Mouse (Mus musculus) forebrain, embryonic 12.5 days (tissue): ENCODE measurements around the gene Rabgap1l. TPM values are rescaled to one million over a fixed set of nuclear protein-coding genes. Genes with fewer than 3 reads are reported as not detected.
A peak's percentile ranks its signal among the peaks of the same experiment; 100 is the strongest.

Experiments used
- ATAC-seq: fragments of 200-750 bp; cut with Nextera tagmentation; 2 replicates; pipeline ENCODE4 v1.8.0; 2017; ENCODE audit warnings: moderate TSS enrichment; ENCODE audit not compliant: low FRiP score
- H3K27ac ChIP-seq: fragments of 300-500 bp; sonication (generic); 2 replicates; pipeline ENCODE4 v1.5.1; 2016; ENCODE audit warnings: mild to moderate bottlenecking
- H3K27me3 ChIP-seq: fragments of 300-500 bp; sonication (generic); 2 replicates; pipeline ENCODE4 v1.6.1; 2016; ENCODE audit warnings: mild to moderate bottlenecking
- H3K36me3 ChIP-seq: fragments of 300-500 bp; sonication (generic); replicated peaks from 2 replicates; pipeline ENCODE4 v1.6.1; 2016; ENCODE audit warnings: mild to moderate bottlenecking
- H3K4me1 ChIP-seq: fragments of 300-500 bp; sonication (generic); 2 replicates; pipeline ENCODE4 v1.6.1; 2016
- H3K4me2 ChIP-seq: fragments of 300-500 bp; sonication (generic); 2 replicates; pipeline ENCODE4 v1.6.1; 2016; ENCODE audit warnings: mild to moderate bottlenecking, moderate library complexity
- H3K4me3 ChIP-seq: fragments of 300-500 bp; sonication (generic); replicated peaks from 2 replicates; pipeline ENCODE4 v1.5.1; 2016; ENCODE audit warnings: mild to moderate bottlenecking
- H3K9ac ChIP-seq: fragments of 300-500 bp; sonication (generic); 2 replicates; pipeline ENCODE4 v1.6.1; 2016; ENCODE audit warnings: mild to moderate bottlenecking
- H3K9me3 ChIP-seq: fragments of 300-500 bp; sonication (generic); 2 replicates; pipeline ENCODE4 v1.6.1; 2016
- WGBS: fragments of 180-500 bp; shearing (Covaris S2); methylation state at CpG from one replicate; pipeline ENCODE4 v1.1.7; 2016; 5-methylcytosine and 5-hydroxymethylcytosine counted together
- polyA plus RNA-seq: library from polyadenylated mRNA; unstranded; fragments of >200 nt; fragmentation: Nextera tagmentation; extraction: Ambion mirVana; gene quantifications from 2 replicates; pipeline ENCODE4 v1.2.1, GENCODE M21; 2016

The Rabgap1l gene
- polyA plus RNA-seq, 1 experiment from 2014 or later = 19.6 TPM

DNA sequence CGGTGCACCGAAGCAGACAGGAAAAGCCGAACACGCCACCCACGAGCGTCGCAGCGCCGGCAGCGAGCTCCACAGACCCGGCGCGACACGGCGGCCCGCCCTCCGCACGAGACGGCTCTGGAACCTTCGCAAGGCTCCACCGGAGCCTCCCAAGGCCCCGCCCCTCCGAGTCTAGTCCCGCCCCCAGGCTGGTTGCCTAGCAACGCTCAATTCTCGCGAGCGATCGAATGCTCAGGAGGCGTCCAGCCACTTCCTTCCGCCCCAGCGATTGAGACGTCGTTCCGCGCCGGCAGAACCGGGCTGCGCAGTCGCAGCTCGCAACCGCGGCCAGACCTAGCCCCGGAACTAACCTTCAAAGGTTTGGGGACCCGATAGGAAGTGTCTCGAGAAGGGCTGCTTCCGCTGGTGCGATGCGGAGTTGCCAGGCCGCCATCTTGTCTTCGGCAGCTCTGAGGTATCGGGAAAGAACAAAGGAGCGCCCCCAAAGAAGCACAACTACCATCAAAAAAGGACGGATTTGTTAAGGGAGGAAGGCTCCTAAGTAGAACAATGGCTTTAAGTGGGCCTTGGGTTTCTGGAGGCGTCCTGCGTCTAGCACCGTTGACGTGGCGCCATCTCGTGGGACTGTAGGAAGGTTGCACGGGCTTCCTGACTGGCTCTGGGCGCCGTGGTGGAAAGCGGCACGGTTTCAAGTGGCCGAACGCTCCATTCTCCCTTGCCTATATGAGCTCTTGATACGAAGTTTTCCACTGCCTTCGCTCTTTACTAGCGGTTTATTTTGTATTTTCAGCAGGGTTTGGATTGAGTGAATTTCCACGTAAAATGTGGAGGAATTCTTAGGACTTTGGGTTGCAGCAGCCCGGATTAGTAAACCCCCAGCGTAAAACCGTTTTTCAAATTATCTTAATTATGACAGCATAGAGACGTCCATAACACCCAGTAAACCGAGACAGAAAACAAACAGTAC, 580.0 kb downstream of the Rabgap1l start, which contains the start of gene Cacybp:
Gene Cacybp, minus strand, starts transcription at position 173 of the 967 bp plus-strand sequence.
- peak within 1 kb of the TSS; percentile 99 for H3K27ac ChIP-seq
- ATAC-seq = peak; percentile 96
- H3K4me3 ChIP-seq = peak within 1 kb of the TSS; percentile 90
- no peaks in the 10 kb centered on the region for H3K9me3 ChIP-seq
- H3K9ac ChIP-seq = peak within 1 kb of the TSS; percentile 96
- no peaks in the 10 kb centered on the region for H3K27me3 ChIP-seq
- under 1% methylated on average over 76 of the region's 76 CpGs for WGBS
- no peaks in the 10 kb centered on the region for H3K36me3 ChIP-seq
- H3K4me1 ChIP-seq = peaks cover 22% of the 10 kb centered on the region
- peak within 1 kb of the TSS; percentile 71 for H3K4me2 ChIP-seq

DNA sequence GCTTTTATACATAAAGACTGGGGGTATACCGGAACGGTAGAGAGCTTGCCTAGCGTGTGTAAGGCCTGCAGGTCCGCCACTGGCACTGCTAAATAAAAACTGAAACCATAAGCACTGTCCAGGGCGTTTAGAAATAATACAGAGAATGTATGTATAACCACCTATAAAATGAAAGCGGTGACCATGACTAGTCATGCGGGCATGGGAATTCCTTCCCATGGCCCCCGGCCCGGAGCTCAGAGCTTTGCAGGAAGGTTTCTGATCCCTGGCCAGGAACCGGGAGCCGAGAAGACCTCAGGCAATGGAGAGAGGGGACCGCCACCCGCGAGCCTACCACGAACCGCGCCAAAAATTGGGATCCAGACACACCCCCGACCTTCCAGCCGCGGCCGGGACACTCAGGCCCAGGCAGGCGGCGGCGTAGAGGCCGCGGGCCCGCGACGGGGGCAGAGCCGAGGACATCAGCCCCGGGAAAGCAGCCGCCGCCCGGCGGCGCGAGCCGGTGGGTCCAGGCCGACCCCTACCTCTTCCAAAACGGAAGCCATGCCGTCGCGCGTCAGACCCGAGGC, 580.8 kb downstream of the Rabgap1l start:
- Histone ChIP-seq H3K9ac (peak overlapping the region; percentile 96), H3K4me2 (peak overlapping the region; percentile 71), H3K9me3 (no peaks in the 10 kb centered on the region), H3K27me3 (no peaks in the 10 kb centered on the region), H3K4me3 (peak overlapping the region; percentile 90), H3K36me3 (peaks cover 8% of the 10 kb centered on the region), H3K27ac (peak overlapping the region; percentile 99), H3K4me1 (peaks cover 22% of the 10 kb centered on the region)
- WGBS = under 1% methylated on average over 45 of the region's 45 CpGs
- peak; percentile 79 for ATAC-seq

DNA sequence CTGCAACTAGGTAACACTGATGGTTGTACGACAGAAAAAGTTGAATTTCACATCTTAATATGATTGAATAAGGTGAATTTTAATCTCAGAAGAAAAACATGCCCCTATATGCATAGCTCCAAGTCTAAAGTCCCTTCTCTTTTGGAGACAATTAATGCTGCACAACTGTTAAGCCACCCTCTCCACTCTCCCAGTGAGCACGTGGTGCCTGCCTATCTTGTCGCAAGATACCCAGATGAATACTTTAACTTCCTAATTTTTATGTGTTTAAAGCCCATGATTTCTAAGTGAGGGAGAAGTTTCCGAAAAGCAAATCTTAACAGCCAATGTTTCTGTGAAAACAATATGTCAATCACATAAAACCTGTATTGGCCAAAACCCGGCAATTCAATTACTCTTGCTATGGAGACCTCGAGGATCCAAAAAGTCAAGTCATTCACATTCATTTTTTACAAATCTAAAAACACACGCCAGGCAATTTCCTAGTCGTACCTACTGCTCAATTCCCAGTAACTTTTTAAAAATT, 581.4 kb downstream of the Rabgap1l start:
- WGBS = 3% methylated on average over 8 of the region's 8 CpGs
- peaks cover 22% of the 10 kb centered on the region for H3K4me1 ChIP-seq
- H3K36me3 ChIP-seq = peaks cover 13% of the 10 kb centered on the region
- H3K4me3 ChIP-seq = peak overlapping the region; percentile 90
- ATAC-seq = no peak
- H3K9ac ChIP-seq = peak overlapping the region; percentile 96
- H3K9me3 ChIP-seq = no peaks in the 10 kb centered on the region
- H3K27ac ChIP-seq = peak overlapping the region; percentile 99
- peak overlapping the region; percentile 71 for H3K4me2 ChIP-seq
- no peaks in the 10 kb centered on the region for H3K27me3 ChIP-seq

DNA sequence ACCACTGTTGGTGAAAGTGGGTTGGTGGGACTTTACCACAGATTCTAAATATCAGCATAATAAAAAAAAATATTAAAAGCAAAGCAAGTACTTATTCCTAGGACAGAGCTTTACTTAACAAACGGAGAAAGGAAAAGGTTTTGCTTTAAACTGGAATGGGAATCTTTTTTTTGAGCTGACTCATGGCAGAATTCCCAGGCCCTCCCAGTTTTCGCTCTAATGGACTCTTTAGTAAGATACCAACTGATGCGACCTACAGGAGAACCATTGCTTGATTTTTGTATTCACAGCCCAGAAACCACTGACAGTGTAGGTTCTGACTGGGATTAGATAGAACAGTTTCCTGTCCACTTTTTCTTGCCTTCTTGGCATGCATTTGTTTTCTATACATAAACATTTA, 582.4 kb downstream of the Rabgap1l start:
- ATAC-seq = no peak
- H3K4me1 ChIP-seq = peaks cover 22% of the 10 kb centered on the region
- 63% methylated on average over 3 of the region's 3 CpGs for WGBS
- peak overlapping the region; percentile 90 for H3K4me3 ChIP-seq
- H3K9me3 ChIP-seq = no peaks in the 10 kb centered on the region
- peaks cover 24% of the 10 kb centered on the region for H3K36me3 ChIP-seq
- H3K27ac ChIP-seq = no peak overlapping the region
- H3K4me2 ChIP-seq = peak overlapping the region; percentile 71
- H3K27me3 ChIP-seq = no peaks in the 10 kb centered on the region
- H3K9ac ChIP-seq = peak overlapping the region; percentile 96; the same call in 1 of the 2 replicates

DNA sequence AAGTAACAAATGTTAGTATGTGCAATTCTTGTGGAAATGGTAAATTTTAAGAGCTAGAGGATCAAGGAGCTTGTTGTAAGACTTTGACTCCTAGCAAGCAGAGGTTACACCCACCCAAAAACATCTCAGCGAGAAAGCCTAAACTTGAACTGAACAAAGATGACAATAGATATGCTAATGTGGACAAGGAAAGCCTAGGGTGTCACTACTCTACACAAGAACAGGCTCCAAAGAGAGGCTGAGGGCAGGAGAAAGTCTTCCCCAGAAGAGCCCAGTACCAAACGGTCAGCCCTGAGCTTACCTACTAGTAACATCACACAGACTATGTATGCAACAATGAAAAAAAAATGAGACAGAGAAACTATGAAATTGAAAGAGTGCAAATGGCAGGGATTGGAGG, 583.2 kb downstream of the Rabgap1l start:
- Histone ChIP-seq H3K9ac (no peak overlapping the region), H3K27ac (no peak overlapping the region), H3K9me3 (no peaks in the 10 kb centered on the region), H3K4me2 (peak overlapping the region; percentile 13; the same call in 1 of the 2 replicates), H3K4me1 (peaks cover 22% of the 10 kb centered on the region), H3K27me3 (no peaks in the 10 kb centered on the region), H3K36me3 (peaks cover 30% of the 10 kb centered on the region), H3K4me3 (no peak overlapping the region; the same call in 1 of the 2 replicates)
- 27% methylated on average over 2 of the region's 2 CpGs for WGBS
- no peak for ATAC-seq

DNA sequence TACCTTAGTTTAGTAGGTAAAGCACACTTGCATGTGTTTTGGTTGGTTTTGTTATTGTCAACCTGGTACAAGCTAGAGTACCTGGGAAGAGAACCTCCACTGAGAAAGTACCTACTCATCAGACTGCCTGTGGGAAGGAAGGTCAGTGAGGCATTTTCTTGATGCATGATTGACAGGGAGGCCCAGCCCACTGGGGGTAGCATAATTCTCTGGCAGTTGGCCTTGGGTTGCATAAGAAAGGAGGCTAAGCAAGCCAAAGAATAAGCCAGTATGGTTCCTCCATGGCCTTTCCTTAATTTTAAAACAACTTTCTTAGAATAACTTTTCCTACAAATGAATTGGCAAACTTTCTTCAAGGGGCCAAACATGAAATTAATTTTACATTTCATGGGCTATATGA, 587.5 kb downstream of the Rabgap1l start:
- no peaks in the 10 kb centered on the region for H3K27me3 ChIP-seq
- peaks cover 8% of the 10 kb centered on the region for H3K4me1 ChIP-seq
- H3K27ac ChIP-seq = no peak overlapping the region
- H3K4me2 ChIP-seq = no peak overlapping the region
- H3K9ac ChIP-seq = no peak overlapping the region
- H3K36me3 ChIP-seq = peaks cover 58% of the 10 kb centered on the region
- no peak overlapping the region for H3K4me3 ChIP-seq
- no peak for ATAC-seq
- H3K9me3 ChIP-seq = no peaks in the 10 kb centered on the region

DNA sequence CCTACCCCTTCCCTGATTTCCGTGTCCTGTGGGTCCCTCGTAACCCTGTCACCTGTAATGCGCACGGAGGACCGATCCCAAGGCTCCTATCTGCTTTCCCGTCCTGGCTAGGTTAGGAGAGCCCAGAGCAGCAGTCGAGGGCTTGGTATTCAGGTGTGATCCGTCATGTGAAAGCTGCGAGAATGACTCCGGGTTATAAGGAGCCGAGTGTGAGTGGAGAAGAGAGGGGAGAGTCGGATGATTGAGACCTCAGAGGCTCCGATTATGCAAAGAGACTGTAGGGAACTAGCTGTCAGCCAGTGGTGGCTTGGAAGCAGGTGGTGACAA, 597.7 kb downstream of the Rabgap1l start:
- peak overlapping the region; percentile 77 for H3K9ac ChIP-seq
- H3K4me3 ChIP-seq = peak overlapping the region; percentile 79
- peak overlapping the region; percentile 77 for H3K4me2 ChIP-seq
- peaks cover 7% of the 10 kb centered on the region for H3K4me1 ChIP-seq
- under 1% methylated on average over 13 of the region's 13 CpGs for WGBS
- no peaks in the 10 kb centered on the region for H3K27me3 ChIP-seq
- H3K36me3 ChIP-seq = peaks cover 24% of the 10 kb centered on the region
- peak overlapping the region; percentile 70 for H3K27ac ChIP-seq
- H3K9me3 ChIP-seq = no peaks in the 10 kb centered on the region
- no peak; the same call in 1 of the 2 replicates for ATAC-seq

DNA sequence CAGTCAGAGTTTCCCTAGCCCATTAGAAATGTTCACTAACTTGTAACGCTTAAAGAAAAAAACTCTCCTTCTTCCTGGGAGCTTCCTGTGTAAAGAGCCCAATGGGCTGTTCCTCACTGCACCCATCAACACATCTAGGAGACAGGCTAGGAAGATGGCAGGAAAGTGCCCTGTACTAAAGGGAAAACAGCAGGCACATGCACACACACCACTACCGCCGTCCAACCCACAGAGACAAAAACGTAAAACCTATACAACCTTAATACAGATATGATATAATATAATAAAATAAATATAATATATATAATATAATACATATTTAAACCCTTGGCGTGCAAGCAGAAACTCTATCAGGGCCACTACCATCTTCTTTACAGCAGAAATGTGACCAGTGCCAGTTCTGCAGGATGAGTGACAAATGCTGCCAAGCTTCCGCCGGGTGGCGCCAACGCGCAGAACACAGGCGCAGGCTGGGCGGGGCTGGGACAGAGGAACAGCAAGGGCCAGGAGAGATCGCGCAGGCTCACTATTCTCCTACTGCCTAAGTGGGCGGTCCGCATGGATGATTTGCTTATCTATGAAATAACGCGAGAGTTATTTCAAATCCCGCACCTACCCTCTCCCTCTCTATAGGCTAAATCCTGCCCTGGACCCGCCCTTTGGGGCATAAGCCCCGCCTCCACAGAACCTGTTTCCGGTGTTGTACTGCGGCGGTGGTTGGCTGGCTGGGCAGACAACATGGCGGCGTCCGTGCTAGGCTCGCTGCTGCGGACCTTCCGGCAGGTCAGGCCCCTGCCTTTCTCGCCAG, 598.3 kb downstream of the Rabgap1l start, which contains the start of gene Mrps14:
Gene Mrps14, plus strand, starts transcription at position 687 of the 808 bp plus-strand sequence.
- Histone ChIP-seq H3K27me3 (no peaks in the 10 kb centered on the region), H3K4me3 (peak within 1 kb of the TSS; percentile 79), H3K36me3 (peaks cover 21% of the 10 kb centered on the region), H3K27ac (peak within 1 kb of the TSS; percentile 70), H3K9me3 (no peaks in the 10 kb centered on the region), H3K9ac (peak within 1 kb of the TSS; percentile 77), H3K4me1 (peaks cover 7% of the 10 kb centered on the region), H3K4me2 (peak within 1 kb of the TSS; percentile 77)
- WGBS = 7% methylated on average over 31 of the region's 31 CpGs
- ATAC-seq = peak; percentile 99

DNA sequence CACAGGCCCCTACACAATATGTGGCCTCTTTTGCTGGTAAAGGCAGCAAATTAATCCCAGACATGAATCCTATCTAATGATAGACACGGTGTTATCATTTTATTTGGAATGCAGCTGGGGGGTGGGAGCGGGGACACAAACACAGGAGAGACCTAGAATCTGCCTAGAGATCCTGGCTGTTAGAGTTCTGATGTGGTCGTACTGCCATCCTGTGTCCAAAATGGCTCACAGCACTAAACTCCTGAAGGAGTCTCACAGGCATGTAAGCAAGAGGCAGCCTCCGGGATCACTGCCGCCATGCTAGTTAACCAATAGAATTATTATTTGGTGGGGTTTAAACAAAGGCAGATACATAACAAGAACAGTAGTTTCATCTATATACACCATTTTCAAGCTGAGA, 608.5 kb downstream of the Rabgap1l start:
- no peaks in the 10 kb centered on the region for H3K36me3 ChIP-seq
- H3K4me1 ChIP-seq = no peaks in the 10 kb centered on the region
- 18% methylated on average over 5 of the region's 5 CpGs for WGBS
- no peak overlapping the region for H3K4me2 ChIP-seq
- 0 out of 2 replicates have a peak, but pooled peaks cover 3% of the 10 kb centered on the region for H3K27me3 ChIP-seq
- H3K9ac ChIP-seq = no peak overlapping the region
- no peak overlapping the region for H3K4me3 ChIP-seq
- H3K27ac ChIP-seq = no peak overlapping the region
- peak; percentile 77; the same call in 1 of the 2 replicates for ATAC-seq
- H3K9me3 ChIP-seq = no peaks in the 10 kb centered on the region

DNA sequence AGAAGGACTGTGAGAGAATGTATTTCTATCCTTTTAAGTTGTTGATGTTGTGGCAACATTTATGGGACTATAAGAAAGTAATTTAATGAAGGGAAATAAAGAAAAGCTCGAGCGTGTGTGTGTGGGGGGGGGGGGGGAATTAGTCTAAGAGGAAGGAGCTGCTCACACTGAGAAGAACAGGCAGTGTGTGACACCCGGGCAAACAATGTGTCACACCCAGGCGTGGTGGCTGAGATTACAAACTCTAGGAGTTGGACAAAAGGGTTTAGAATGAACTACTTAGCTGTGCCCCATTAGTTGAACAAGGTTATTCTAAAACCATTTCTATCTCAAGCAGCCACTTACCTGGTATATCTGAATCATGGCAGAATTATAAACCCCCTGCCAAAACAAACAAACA, 611.8 kb downstream of the Rabgap1l start:
- ATAC-seq = no peak
- Histone ChIP-seq H3K4me3 (no peak overlapping the region), H3K9me3 (no peaks in the 10 kb centered on the region), H3K27ac (no peak overlapping the region), H3K4me1 (no peaks in the 10 kb centered on the region), H3K4me2 (no peak overlapping the region), H3K36me3 (no peaks in the 10 kb centered on the region), H3K27me3 (no peaks in the 10 kb centered on the region), H3K9ac (no peak overlapping the region)
- 72% methylated on average over 4 of the region's 4 CpGs for WGBS

DNA sequence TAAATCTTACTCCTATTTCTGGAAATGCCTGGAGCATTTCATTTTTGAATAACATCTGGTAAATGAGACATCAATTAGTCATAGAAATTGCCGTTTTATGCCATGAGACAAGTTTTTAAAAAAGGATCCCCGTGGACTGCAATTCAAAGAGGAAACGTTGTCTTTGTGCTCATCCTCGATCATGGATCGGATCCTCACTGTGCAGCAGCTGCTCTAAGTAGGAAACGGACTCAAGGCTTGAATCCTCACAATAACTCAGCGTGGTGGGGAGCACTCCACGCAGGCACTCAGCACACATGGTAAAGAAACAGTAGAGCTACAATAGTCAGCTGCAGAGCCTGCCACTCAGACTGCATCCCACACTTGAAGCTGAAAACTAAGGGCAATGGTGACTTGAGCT, 616.1 kb downstream of the Rabgap1l start:
- no peak overlapping the region for H3K4me3 ChIP-seq
- H3K27ac ChIP-seq = no peak overlapping the region
- no peaks in the 10 kb centered on the region for H3K36me3 ChIP-seq
- H3K27me3 ChIP-seq = no peaks in the 10 kb centered on the region
- 71% methylated on average over 8 of the region's 8 CpGs for WGBS
- no peaks in the 10 kb centered on the region for H3K4me1 ChIP-seq
- H3K4me2 ChIP-seq = no peak overlapping the region
- no peak overlapping the region for H3K9ac ChIP-seq
- no peaks in the 10 kb centered on the region for H3K9me3 ChIP-seq
- no peak for ATAC-seq
